Mouse (Mus musculus): ENCODE measurements around the gene 1600014C23Rik.

GRCm38 (mm10) chr17:45702254-45702653 is 31.4 kb downstream of the 1600014C23Rik start:
- TF ChIP-seq GATA1 (IDR thresholded peaks at IDR 0.05; ENCODE audit: borderline replicate concordance, low read length), result no peak
- no peak for TF ChIP-seq CTCF (IDR thresholded peaks at IDR 0.05; ENCODE audit: low read depth, low read length)
- no peak for TF ChIP-seq POLR2AphosphoS5 (IDR thresholded peaks at IDR 0.05; ENCODE audit: insufficient replicate concordance, low read depth, low read length)
- no peak for TF ChIP-seq TAL1 (conservative IDR thresholded peaks at IDR 0.05; ENCODE audit: low read depth, low read length)

All from G1E (cell line).